Mouse (Mus musculus) CH12.LX (cell line): ENCODE measurements around the gene Zfp777. TPM values are rescaled to one million over a fixed set of nuclear protein-coding genes. Genes with fewer than 3 reads are reported as not detected.

ENCODE experiments used
- DNase-seq: peaks from one replicate; pipeline ENCODE4 v3.0.0-alpha.2; 2013; ENCODE audit errors: extremely low read depth
- H3K27ac ChIP-seq: 2 replicates; pipeline ENCODE4 v1.5.1; 2012; ENCODE audit warnings: low read depth, mild to moderate bottlenecking, control low read depth, moderate library complexity; ENCODE audit not compliant: insufficient read depth
- H3K27me3 ChIP-seq: replicated peaks from 2 replicates; pipeline ENCODE3; 2012; ENCODE audit warnings: inconsistent platforms
- H3K36me3 ChIP-seq, 2 experiments: replicated peaks in 1 of 2; 2 replicates each; pipeline versions ENCODE3 to v1.6.1; 2012; ENCODE audit warnings: inconsistent platforms in 1 of 2, low read length in 1 of 2, mild to moderate bottlenecking in 1 of 2, mixed read lengths in 1 of 2, moderate library complexity in 1 of 2; ENCODE audit not compliant: control insufficient read depth in 1 of 2, insufficient read depth in 1 of 2
- H3K4me1 ChIP-seq, 2 experiments: 2 replicates each; pipeline ENCODE4 v1.6.1; 2012; ENCODE audit warnings: inconsistent platforms in 1 of 2, moderate library complexity in 1 of 2; ENCODE audit not compliant: insufficient read depth in 2 of 2, control insufficient read depth in 1 of 2
- H3K4me2 ChIP-seq: 2 replicates; pipeline ENCODE4 v1.6.1; 2012; ENCODE audit warnings: low read depth, mild to moderate bottlenecking, control low read depth; ENCODE audit not compliant: poor library complexity, insufficient read depth, severe bottlenecking
- H3K4me3 ChIP-seq, 3 experiments: fragments of 150-350 bp in 1 of 3; sonication (generic) in 1 of 3; replicated peaks in 1 of 3; 2 replicates each; pipeline versions ENCODE3 to v1.5.1; 2011 to 2012; ENCODE audit warnings: low read depth in 2 of 3, low read length in 2 of 3, mild to moderate bottlenecking in 2 of 3, moderate library complexity in 2 of 3, control low read depth in 1 of 3, improper control_type of control experiment in 1 of 3, inconsistent platforms in 1 of 3, mixed read lengths in 1 of 3; ENCODE audit not compliant: poor library complexity in 1 of 3
- H3K79me2 ChIP-seq: replicated peaks from 2 replicates; pipeline ENCODE4 v1.6.1; 2012; ENCODE audit warnings: mild to moderate bottlenecking, moderate library complexity; ENCODE audit not compliant: control insufficient read depth, poor library complexity, insufficient read depth, severe bottlenecking; ENCODE audit errors: extremely low read depth
- H3K9ac ChIP-seq: 2 replicates; pipeline ENCODE4 v1.6.1; 2012; ENCODE audit warnings: low read depth, mild to moderate bottlenecking, control low read depth, moderate library complexity; ENCODE audit not compliant: insufficient read depth
- H3K9me3 ChIP-seq: replicated peaks from 2 replicates; pipeline ENCODE3; 2012; ENCODE audit warnings: low read length, inconsistent platforms, mixed read lengths
- CTCF ChIP-seq, 2 experiments: IDR thresholded peaks in 1 of 2; conservative IDR thresholded peaks in 1 of 2; 2 replicates each; pipeline ENCODE4 v1.5.1; 2011 to 2012; ENCODE audit warnings: low read depth in 2 of 2, low read length in 2 of 2, improper control_type of control experiment in 1 of 2, inconsistent platforms in 1 of 2, mild to moderate bottlenecking in 1 of 2, moderate library complexity in 1 of 2
- IRF4 ChIP-seq: IDR thresholded peaks from 2 replicates; pipeline ENCODE4 v1.6.1; 2014; ENCODE audit warnings: low read depth, mild to moderate bottlenecking, inconsistent platforms, low read length, improper control_type of control experiment
- NELFE ChIP-seq: IDR thresholded peaks from 2 replicates; pipeline ENCODE4 v1.6.1; 2011; ENCODE audit warnings: low read depth, low read length, improper control_type of control experiment
- POLR2AphosphoS2 ChIP-seq: IDR thresholded peaks from 2 replicates; pipeline ENCODE4 v1.6.1; 2011; ENCODE audit warnings: low read depth, low read length, improper control_type of control experiment
- RAD21 ChIP-seq: IDR thresholded peaks from 2 replicates; pipeline ENCODE4 v1.6.1; 2011; ENCODE audit warnings: low read depth, mild to moderate bottlenecking, low read length, improper control_type of control experiment, moderate library complexity
- SMC3 ChIP-seq: IDR thresholded peaks from 2 replicates; pipeline ENCODE4 v1.6.1; 2011; ENCODE audit warnings: low read depth, low read length, improper control_type of control experiment
- dilution Hi-C: fragments of 300-500 bp; cut with MboI; formaldehyde crosslinking; loops from 2 replicates; pipeline ENCODE4 v1.14.3; 2020; ENCODE audit warnings: low sequenced_read_pairs; ENCODE audit not compliant: extremely low pct_unique_long_range_greater_than_20kb, extremely low pct_ligation_motif_present
- in situ Hi-C: fragments of 300-500 bp; cut with MboI; formaldehyde crosslinking; loops from 3 replicates; pipeline ENCODE4 v1.14.3; 2019; ENCODE audit warnings: low sequenced_read_pairs, low pct_ligation_motif_present, low pct_unique_long_range_greater_than_20kb, mixed read lengths
- polyA plus RNA-seq: library from polyadenylated mRNA; unstranded; fragments of >175 nt; gene quantifications from 2 replicates; pipeline ENCODE4 v1.2.1, GENCODE M21; 2012; ENCODE audit warnings: low read depth; ENCODE audit not compliant: insufficient read length
- total RNA-seq, 2 experiments: library from RNA; depleted of rRNA; stranded (reverse); fragments of 300-350 nt in 1 of 2; fragments of >200 nt in 1 of 2; gene quantifications; 2 replicates each; pipeline ENCODE4 v1.2.3; 2012 to 2014

Gene Zfp777
- total and polyA plus RNA-seq, 3 experiments: 7.1 to 16.5 (median 13.6) TPM

GRCm38 (mm10) chr6:47974599-47974998, 74.1 kb downstream of the Zfp777 start:
- no peaks in the 10 kb centered on the region for H3K79me2 ChIP-seq
- H3K4me1 ChIP-seq: peaks cover 0 to 2% of the 10 kb centered on the region in 2 experiments; a peak in 1 of 4 replicates
- no peak overlapping the region for H3K9ac ChIP-seq
- in situ Hi-C loops (no loop called here), dilution Hi-C loops (no loop called here)
- no peak overlapping the region for H3K4me2 ChIP-seq
- H3K27me3 ChIP-seq: no peaks in the 10 kb centered on the region
- no peaks in the 10 kb centered on the region for H3K36me3 ChIP-seq
- H3K9me3 ChIP-seq: no peaks in the 10 kb centered on the region
- peak; percentile 15 for DNase-seq
- TF ChIP-seq SMC3 (no peak), CTCF (conservative IDR thresholded peaks at IDR 0.05 in 1 of 2, IDR thresholded peaks at IDR 0.05 in 1 of 2; ENCODE audit: low read depth in 2 of 2, low read length in 2 of 2) (peak; percentile 9 to 39; a peak in 2 of 4 replicates), IRF4 (no peak), NELFE (no peak), POLR2AphosphoS2 (no peak), RAD21 (peak; percentile 10)
- TF ChIP-seq, all 38 proteins: peak for 2
- Histone ChIP-seq H3K4me3 (no peak overlapping the region), H3K27ac (no peak overlapping the region)

Other genes with a start within 250 kb of the Zfp777 start
- gene Pdia4, start 235.5 kb downstream of the Zfp777 start, total RNA-seq (2012; rRNA removed): 186 and 259 TPM in 2 replicates
- gene Pdia4, start 235.5 kb downstream of the Zfp777 start, total RNA-seq (2014; rRNA removed): 239 and 242 TPM in 2 replicates
- gene Pdia4, start 235.5 kb downstream of the Zfp777 start, polyA plus RNA-seq: 204 and 205 TPM in 2 replicates
- 0.55 and 0.89 TPM in 2 replicates for gene Zfp786, start 218.0 kb downstream of the Zfp777 start, total RNA-seq (2012; rRNA removed)
- 0.30 and 0.36 TPM in 2 replicates for gene Zfp786, start 218.0 kb downstream of the Zfp777 start, total RNA-seq (2014; rRNA removed)
- 0.20 and 0.40 TPM in 2 replicates for gene Zfp786, start 218.0 kb downstream of the Zfp777 start, polyA plus RNA-seq
- gene Zfp398, start 213.2 kb downstream of the Zfp777 start, total RNA-seq (2012; rRNA removed): 1.8 and 2.2 TPM in 2 replicates
- 1.5 and 1.8 TPM in 2 replicates for gene Zfp398, start 213.2 kb downstream of the Zfp777 start, total RNA-seq (2014; rRNA removed)
- 4.4 and 4.6 TPM in 2 replicates for gene Zfp398, start 213.2 kb downstream of the Zfp777 start, polyA plus RNA-seq
- gene Zfp282, start 171.7 kb downstream of the Zfp777 start, total RNA-seq (2012; rRNA removed): 15.0 and 16.2 TPM in 2 replicates
- 10.9 and 12.0 TPM in 2 replicates for gene Zfp282, start 171.7 kb downstream of the Zfp777 start, total RNA-seq (2014; rRNA removed)
- gene Zfp282, start 171.7 kb downstream of the Zfp777 start, polyA plus RNA-seq: 14.7 and 15.5 TPM in 2 replicates
- gene Zfp212, start 128.4 kb downstream of the Zfp777 start, total RNA-seq (2012; rRNA removed): 5.1 and 5.2 TPM in 2 replicates
- 6.3 TPM in 2 replicates for gene Zfp212, start 128.4 kb downstream of the Zfp777 start, total RNA-seq (2014; rRNA removed)
- gene Zfp212, start 128.4 kb downstream of the Zfp777 start, polyA plus RNA-seq: 12.1 and 12.3 TPM in 2 replicates
- gene Zfp956, start 95.5 kb downstream of the Zfp777 start, total RNA-seq (2012; rRNA removed): 10.5 and 11.5 TPM in 2 replicates
- gene Zfp956, start 95.5 kb downstream of the Zfp777 start, total RNA-seq (2014; rRNA removed): 7.8 and 9.0 TPM in 2 replicates
- gene Zfp956, start 95.5 kb downstream of the Zfp777 start, polyA plus RNA-seq: 7.9 and 9.2 TPM in 2 replicates
- gene Zfp746, start 37.7 kb upstream of the Zfp777 start, total RNA-seq (2012; rRNA removed): 18.3 and 18.6 TPM in 2 replicates
- 17.9 and 18.2 TPM in 2 replicates for gene Zfp746, start 37.7 kb upstream of the Zfp777 start, total RNA-seq (2014; rRNA removed)
- 18.7 and 18.8 TPM in 2 replicates for gene Zfp746, start 37.7 kb upstream of the Zfp777 start, polyA plus RNA-seq